Mouse (Mus musculus): ENCODE measurements around the gene Mfsd6. TPM values are rescaled to one million over a fixed set of nuclear protein-coding genes. Genes with fewer than 3 reads are reported as not detected.
A peak's percentile ranks its signal among the peaks of the same experiment; 100 is the strongest.

Mfsd6 gene
- 4.3 and 5.4 TPM in 2 replicates for polyA plus RNA-seq (2016; fragmentation: Nextera tagmentation; extraction: Ambion mirVana)

DNA sequence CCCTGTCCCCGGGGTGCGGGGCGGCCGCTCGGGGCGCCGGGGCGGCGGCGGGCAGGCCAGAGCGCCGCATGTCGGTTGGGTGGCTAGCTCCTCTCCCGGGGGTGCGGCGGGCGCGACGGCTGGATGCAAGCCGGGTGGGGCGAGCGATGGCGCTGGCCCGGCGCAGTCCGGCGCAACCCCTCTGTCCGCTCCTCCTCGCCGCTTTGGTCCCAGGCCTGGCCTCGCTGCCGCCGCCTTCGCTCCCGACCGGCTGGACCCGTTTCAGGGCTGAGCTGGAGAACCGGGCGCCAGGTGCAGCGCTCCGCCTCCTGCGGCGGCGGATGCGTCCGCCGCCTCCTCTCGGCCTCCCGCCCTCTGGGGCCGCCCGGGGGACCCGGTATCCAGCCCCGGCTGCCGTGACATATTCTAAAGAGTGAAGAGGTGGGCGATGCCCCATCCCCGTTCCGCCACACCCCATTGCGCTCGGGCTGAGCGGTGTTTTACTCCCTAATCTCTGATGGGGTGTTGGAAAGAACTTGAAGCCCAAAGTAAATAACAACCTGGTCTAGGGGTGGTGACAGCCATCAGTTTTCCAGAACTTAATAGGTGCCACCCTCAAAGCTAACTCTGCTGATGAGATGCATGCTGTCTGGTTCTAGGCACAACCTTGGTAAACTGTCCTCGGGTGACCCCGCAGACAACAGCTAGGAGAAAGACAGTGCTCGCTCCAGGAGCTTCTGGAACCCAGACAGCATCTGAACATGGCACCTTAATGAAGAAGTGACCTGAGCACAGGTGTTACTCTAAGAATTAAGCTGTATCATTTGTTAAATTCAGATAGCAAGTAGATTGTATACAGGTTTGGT, at the start of gene Mfsd6:
Mfsd6 (minus strand) TSS at position 407 of the 845 bp plus-strand sequence.
- H3K4me1 ChIP-seq (replicated peaks) = peaks cover 3% of the 10 kb centered on the region
- 3% methylated on average over 42 of the region's 63 CpGs for WGBS
- peak within 1 kb of the TSS; percentile 93 for H3K9ac ChIP-seq
- ATAC-seq (ENCODE audit: insufficient number of reproducible peaks, low FRiP score) = peak; percentile 61
- H3K4me3 ChIP-seq = peak within 1 kb of the TSS; percentile 98
- H3K27ac ChIP-seq (ENCODE audit: poor library complexity, severe bottlenecking) = peak within 1 kb of the TSS; percentile 29; the same call in 1 of the 2 replicates
- no peaks in the 10 kb centered on the region for H3K9me3 ChIP-seq (replicated peaks)
- peaks cover 5% of the 10 kb centered on the region; the same call in 1 of the 2 replicates for H3K27me3 ChIP-seq (replicated peaks)
- H3K4me2 ChIP-seq = peak within 1 kb of the TSS; percentile 81
- no peaks in the 10 kb centered on the region for H3K36me3 ChIP-seq

GRCm38 (mm10) chr1:52765176-52766111, 38.2 kb upstream of the Mfsd6 start:
- Histone ChIP-seq H3K27ac (ENCODE audit: poor library complexity, severe bottlenecking) (no peak overlapping the region), H3K4me3 (no peak overlapping the region), H3K4me2 (no peak overlapping the region), H3K4me1 (replicated peaks) (0 out of 2 replicates have a peak, but pooled peaks cover 3% of the 10 kb centered on the region), H3K9ac (no peak overlapping the region), H3K9me3 (replicated peaks) (no peaks in the 10 kb centered on the region), H3K27me3 (replicated peaks) (no peaks in the 10 kb centered on the region), H3K36me3 (no peaks in the 10 kb centered on the region)
- 67% methylated on average over 7 of the region's 7 CpGs for WGBS
- no peak for ATAC-seq (ENCODE audit: insufficient number of reproducible peaks, low FRiP score)

DNA sequence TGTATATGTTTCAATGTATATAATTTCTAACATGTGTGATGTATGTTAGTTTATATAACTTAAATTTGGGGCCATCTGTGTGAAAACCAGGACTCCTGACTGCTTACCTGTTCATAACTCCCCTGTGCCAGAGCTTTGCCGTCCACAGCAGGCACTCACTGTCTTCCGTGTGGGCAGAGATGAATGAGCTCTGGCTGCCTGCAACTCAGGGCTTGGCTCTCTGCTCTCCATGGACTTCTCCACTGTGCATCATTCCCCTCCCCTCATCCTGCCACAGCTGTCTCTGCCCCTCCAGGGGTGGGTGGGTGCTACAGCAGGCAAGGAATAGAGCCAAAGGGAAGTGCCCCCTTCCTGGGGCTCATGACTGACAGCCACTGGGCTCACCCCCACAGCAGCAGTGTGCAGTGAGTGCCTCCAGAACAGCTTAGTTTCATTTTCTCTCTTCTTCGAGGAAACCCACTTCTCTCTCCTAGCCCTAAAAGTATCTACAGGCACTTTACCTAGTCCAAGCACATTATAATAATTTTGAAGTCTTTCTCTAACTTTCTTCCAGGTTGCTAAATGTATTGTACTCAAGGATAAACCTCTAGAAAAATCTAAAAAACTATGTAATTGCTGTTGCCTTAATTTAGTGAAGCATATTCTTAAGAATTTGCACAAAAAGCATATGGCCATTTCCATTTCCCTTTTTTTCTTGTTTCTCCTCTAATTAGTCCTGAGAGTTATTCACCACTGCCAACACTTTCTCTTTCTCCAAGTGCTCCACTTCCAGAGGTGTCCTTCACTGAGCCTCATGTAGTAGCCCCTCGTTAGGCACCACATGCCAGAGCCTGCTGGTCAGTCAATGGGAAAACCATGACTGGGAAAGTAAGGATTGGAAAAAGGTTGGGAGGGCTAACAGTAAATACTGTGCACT, 36.9 kb upstream of the Mfsd6 start:
- Histone ChIP-seq H3K36me3 (no peaks in the 10 kb centered on the region), H3K4me3 (no peak overlapping the region), H3K4me1 (replicated peaks) (0 out of 2 replicates have a peak, but pooled peaks cover 3% of the 10 kb centered on the region), H3K9me3 (replicated peaks) (no peaks in the 10 kb centered on the region), H3K4me2 (peak overlapping the region; percentile 1; the same call in 1 of the 2 replicates), H3K9ac (no peak overlapping the region), H3K27me3 (replicated peaks) (no peaks in the 10 kb centered on the region), H3K27ac (ENCODE audit: poor library complexity, severe bottlenecking) (no peak overlapping the region)
- no peak for ATAC-seq (ENCODE audit: insufficient number of reproducible peaks, low FRiP score)
- WGBS = 47% methylated on average over 4 of the region's 4 CpGs

DNA sequence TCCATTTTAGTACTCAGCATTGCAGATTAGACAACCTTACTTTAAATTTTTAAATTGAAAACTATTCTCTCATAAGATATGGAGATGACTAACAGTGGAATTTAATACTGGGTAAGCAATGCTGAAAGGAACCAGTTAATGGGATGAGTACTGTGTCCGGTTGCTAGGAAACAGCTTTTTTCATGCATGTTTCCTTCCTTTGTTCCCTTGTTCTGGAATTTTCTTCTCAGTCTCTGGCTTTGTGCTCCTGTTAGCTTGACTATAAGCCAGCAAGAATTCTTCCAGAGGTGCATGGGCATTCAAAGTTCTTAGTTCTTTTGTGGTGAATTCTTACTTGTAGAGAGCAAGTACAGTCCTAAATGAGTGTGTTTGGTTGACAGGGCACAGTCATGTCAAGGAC, 30.9 kb upstream of the Mfsd6 start:
- H3K36me3 ChIP-seq = no peaks in the 10 kb centered on the region
- ATAC-seq (ENCODE audit: insufficient number of reproducible peaks, low FRiP score) = no peak
- no peak overlapping the region for H3K4me2 ChIP-seq
- no peak overlapping the region for H3K4me3 ChIP-seq
- H3K27me3 ChIP-seq (replicated peaks) = no peaks in the 10 kb centered on the region
- no peaks in the 10 kb centered on the region for H3K9me3 ChIP-seq (replicated peaks)
- no peak overlapping the region for H3K27ac ChIP-seq (ENCODE audit: poor library complexity, severe bottlenecking)
- H3K4me1 ChIP-seq (replicated peaks) = peaks cover 5% of the 10 kb centered on the region
- H3K9ac ChIP-seq = no peak overlapping the region
- 56% methylated on average over 1 of the region's 1 CpGs for WGBS

- WGBS = 95% methylated on average over 1 of the region's 1 CpGs
- H3K4me3 ChIP-seq = no peak overlapping the region
- no peak overlapping the region for H3K27ac ChIP-seq (ENCODE audit: poor library complexity, severe bottlenecking)
- H3K9ac ChIP-seq = no peak overlapping the region
- no peaks in the 10 kb centered on the region for H3K36me3 ChIP-seq
- H3K9me3 ChIP-seq (replicated peaks) = no peaks in the 10 kb centered on the region
- peaks cover 9% of the 10 kb centered on the region for H3K4me1 ChIP-seq (replicated peaks)
- no peak overlapping the region for H3K4me2 ChIP-seq
- ATAC-seq (ENCODE audit: insufficient number of reproducible peaks, low FRiP score) = no peak
- H3K27me3 ChIP-seq (replicated peaks) = no peaks in the 10 kb centered on the region
Observed at GRCm38 (mm10) chr1:52754331-52754730, 27.1 kb upstream of the Mfsd6 start.

GRCm38 (mm10) chr1:52753828-52754227, 26.6 kb upstream of the Mfsd6 start:
- Histone ChIP-seq H3K36me3 (no peaks in the 10 kb centered on the region), H3K9ac (no peak overlapping the region), H3K27me3 (replicated peaks) (no peaks in the 10 kb centered on the region), H3K4me3 (no peak overlapping the region), H3K9me3 (replicated peaks) (no peaks in the 10 kb centered on the region), H3K4me2 (no peak overlapping the region), H3K4me1 (replicated peaks) (peaks cover 9% of the 10 kb centered on the region), H3K27ac (ENCODE audit: poor library complexity, severe bottlenecking) (no peak overlapping the region)
- no peak for ATAC-seq (ENCODE audit: insufficient number of reproducible peaks, low FRiP score)
- 78% methylated on average over 2 of the region's 2 CpGs for WGBS

DNA sequence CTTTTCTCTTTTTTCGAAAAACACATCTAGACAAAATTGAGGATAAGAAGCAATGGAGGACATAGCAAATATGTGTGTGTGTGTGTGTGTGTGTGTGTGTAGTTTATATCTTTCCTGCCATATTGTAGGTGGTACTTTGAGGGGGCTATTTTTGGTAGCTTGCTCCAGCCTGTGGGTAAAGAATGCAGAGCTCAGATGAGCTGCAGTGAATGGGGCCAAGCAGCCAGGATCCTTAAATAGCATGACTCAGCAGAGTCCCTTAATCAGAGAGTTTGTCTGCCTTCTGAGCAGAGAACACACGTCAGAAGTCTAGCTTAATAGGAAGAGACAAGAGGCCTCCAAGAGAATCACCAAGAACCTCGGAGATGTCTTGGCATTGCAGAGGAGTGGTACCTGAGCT, 25.4 kb upstream of the Mfsd6 start:
- ATAC-seq (ENCODE audit: insufficient number of reproducible peaks, low FRiP score) = peak; percentile 64; the same call in 1 of the 2 replicates
- WGBS = 37% methylated on average over 3 of the region's 3 CpGs
- H3K4me1 ChIP-seq (replicated peaks) = peaks cover 5% of the 10 kb centered on the region
- H3K27ac ChIP-seq (ENCODE audit: poor library complexity, severe bottlenecking) = peak overlapping the region; percentile 32; the same call in 1 of the 2 replicates
- H3K9ac ChIP-seq = no peak overlapping the region
- no peak overlapping the region for H3K4me2 ChIP-seq
- no peaks in the 10 kb centered on the region for H3K9me3 ChIP-seq (replicated peaks)
- no peak overlapping the region for H3K4me3 ChIP-seq
- H3K27me3 ChIP-seq (replicated peaks) = no peaks in the 10 kb centered on the region
- H3K36me3 ChIP-seq = no peaks in the 10 kb centered on the region

DNA sequence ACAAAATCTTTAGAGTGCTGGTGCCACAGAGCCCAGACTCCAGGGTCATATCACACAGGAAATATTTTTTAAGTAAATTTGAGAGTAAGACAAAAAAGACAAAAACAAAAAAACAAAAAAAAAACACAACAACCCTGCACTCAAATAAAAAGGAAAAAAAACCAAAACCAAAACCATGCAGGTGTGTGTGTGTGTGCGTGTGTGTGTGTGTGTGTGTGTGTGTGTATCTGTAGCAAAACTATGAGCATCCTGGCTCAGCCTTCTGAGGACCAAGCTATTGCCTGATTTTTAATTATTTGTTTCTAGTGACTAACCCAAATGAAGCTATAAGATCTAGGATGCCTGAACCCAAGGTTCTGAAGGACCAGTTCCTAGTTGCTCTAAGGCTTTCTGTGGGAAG, 24.4 kb upstream of the Mfsd6 start:
- 88% methylated on average over 1 of the region's 1 CpGs for WGBS
- Histone ChIP-seq H3K27me3 (replicated peaks) (no peaks in the 10 kb centered on the region), H3K27ac (ENCODE audit: poor library complexity, severe bottlenecking) (no peak overlapping the region), H3K9ac (no peak overlapping the region), H3K4me2 (no peak overlapping the region), H3K9me3 (replicated peaks) (no peaks in the 10 kb centered on the region), H3K4me3 (no peak overlapping the region), H3K4me1 (replicated peaks) (peaks cover 5% of the 10 kb centered on the region), H3K36me3 (no peaks in the 10 kb centered on the region)
- no peak for ATAC-seq (ENCODE audit: insufficient number of reproducible peaks, low FRiP score)

DNA sequence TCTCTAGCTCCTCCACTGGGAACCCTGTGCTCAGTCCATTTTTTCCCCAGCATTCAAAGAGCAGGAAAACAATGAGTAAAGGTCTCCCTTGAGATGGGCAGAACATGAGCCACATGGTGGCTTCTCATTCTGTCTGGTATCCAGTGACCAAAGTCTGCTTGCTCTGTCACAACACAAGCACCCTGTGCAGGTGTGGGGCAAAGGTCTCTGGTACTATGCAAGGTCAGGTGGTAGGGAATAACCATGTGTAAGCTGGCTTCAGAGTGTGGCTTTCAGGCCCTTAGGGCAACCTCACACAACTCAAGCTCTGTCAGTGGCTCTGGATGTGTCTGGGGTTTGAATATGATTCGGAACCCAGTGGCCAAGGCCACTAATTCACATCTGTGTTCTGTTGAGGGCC, 22.7 kb upstream of the Mfsd6 start:
- H3K27me3 ChIP-seq (replicated peaks) = no peaks in the 10 kb centered on the region
- H3K9ac ChIP-seq = no peak overlapping the region
- H3K4me3 ChIP-seq = no peak overlapping the region
- no peak; the same call in 1 of the 2 replicates for ATAC-seq (ENCODE audit: insufficient number of reproducible peaks, low FRiP score)
- 90% methylated on average over 1 of the region's 1 CpGs for WGBS
- no peak overlapping the region for H3K27ac ChIP-seq (ENCODE audit: poor library complexity, severe bottlenecking)
- no peak overlapping the region for H3K4me2 ChIP-seq
- H3K9me3 ChIP-seq (replicated peaks) = no peaks in the 10 kb centered on the region
- H3K4me1 ChIP-seq (replicated peaks) = peaks cover 5% of the 10 kb centered on the region
- H3K36me3 ChIP-seq = no peaks in the 10 kb centered on the region

- WGBS = 16% methylated on average over 3 of the region's 3 CpGs
- no peak overlapping the region for H3K4me2 ChIP-seq
- no peak for ATAC-seq (ENCODE audit: insufficient number of reproducible peaks, low FRiP score)
- peaks cover 5% of the 10 kb centered on the region for H3K4me1 ChIP-seq (replicated peaks)
- H3K9ac ChIP-seq = no peak overlapping the region
- no peaks in the 10 kb centered on the region for H3K27me3 ChIP-seq (replicated peaks)
- H3K9me3 ChIP-seq (replicated peaks) = no peaks in the 10 kb centered on the region
- H3K36me3 ChIP-seq = no peaks in the 10 kb centered on the region
- H3K4me3 ChIP-seq = no peak overlapping the region
- H3K27ac ChIP-seq (ENCODE audit: poor library complexity, severe bottlenecking) = no peak overlapping the region
Observed at GRCm38 (mm10) chr1:52748260-52748659, 21.0 kb upstream of the Mfsd6 start.

Measured in heart, embryonic 12.5 days (tissue).